Mouse (Mus musculus) cerebellum, adult 9-11 months (tissue): Measurements from ENCODE around the gene Pappa2.
A peak's percentile ranks its signal among the peaks of the same experiment; 100 is the strongest.

Source experiments
- DNase-seq: peaks from one replicate; pipeline ENCODE4 v3.0.0; 2022

Gene Pappa2

DNA sequence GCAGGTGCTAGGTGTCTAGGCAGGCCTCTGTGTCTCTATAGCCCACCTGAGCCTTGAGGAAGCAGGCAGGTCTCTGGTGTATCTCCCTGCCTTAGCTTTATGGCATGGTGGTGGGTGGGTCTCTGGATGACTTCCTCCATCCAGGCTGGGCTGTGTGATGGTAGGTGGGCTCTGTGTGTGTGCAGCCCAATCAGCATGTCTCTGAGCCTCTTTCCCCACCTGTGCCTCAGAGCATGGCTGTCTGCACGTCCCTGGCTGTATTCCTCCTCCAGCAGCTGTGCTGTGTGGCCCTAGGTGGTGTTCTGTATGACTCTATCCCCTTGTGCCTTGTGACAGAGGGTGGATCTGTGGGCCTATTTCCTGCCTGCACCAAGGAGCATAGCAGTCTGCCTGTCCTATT lies at the start of gene Pappa2:
TSS of gene Pappa2 (minus strand) at position 101 of the 400 bp plus-strand sequence.
- DNase-seq: no peak

- no peak for DNase-seq
Measured at GRCm38 (mm10) chr1:159029106-159029505, 48.8 kb upstream of the Pappa2 start.

DNA sequence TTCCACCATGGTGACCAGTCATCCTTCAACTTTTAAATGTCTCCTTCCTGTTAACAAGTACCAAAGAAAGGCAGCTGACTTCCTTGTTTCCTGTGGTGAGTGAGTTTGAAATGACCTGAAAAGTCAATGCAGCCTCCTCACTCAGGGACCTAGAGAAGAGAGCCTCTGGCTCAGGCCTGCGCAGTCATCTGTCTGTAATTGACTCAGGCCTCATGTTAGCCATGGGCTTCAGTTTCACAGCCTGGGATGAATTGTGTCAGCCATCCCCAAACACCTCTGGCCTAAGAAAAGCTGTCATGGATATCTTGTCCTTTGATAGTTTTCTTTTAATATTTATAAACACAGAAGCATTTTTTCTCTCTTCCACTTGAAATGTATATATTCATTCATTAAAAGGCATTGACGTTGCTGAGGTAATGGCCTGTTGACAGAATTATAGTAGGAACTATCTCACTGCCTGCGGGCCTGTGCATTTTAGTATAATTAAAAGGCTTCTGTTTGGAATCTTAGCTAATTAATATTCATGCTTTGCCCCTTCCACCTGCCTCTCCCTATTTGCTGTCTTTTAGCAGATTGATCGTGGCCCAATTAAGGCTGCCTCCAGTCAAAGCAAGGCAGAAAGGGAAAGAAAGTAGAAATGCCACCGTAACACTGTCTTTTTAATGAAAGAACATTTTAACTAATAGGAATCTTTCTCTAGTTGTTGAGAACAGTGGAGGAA lies 34.8 kb upstream of the Pappa2 start:
- no peak for DNase-seq

GRCm38 (mm10) chr1:158987042-158987441 lies 6.8 kb upstream of the Pappa2 start:
- no peak for DNase-seq

DNA sequence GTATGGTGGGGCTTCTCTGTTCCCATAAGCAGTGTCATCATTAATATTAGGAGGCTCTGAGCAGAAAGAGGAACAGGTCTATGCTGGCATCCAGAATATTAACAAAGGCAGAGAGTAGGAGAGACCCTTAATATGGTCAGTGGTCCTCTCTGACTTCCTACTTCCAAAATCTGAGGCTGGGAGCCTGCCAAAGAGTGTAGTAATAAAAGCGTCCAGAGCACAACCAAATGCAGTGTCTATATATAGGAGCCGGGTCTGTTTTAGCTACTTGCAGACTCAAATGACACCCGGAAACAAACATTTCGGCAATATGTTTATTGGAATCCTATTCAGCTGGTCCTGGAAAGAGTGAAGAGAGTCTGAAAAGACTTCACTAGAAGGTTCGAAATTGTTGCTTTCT lies 17.9 kb downstream of the Pappa2 start:
- no peak for DNase-seq

GRCm38 (mm10) chr1:158960984-158961383 lies 19.3 kb downstream of the Pappa2 start:
- DNase-seq: no peak

DNA sequence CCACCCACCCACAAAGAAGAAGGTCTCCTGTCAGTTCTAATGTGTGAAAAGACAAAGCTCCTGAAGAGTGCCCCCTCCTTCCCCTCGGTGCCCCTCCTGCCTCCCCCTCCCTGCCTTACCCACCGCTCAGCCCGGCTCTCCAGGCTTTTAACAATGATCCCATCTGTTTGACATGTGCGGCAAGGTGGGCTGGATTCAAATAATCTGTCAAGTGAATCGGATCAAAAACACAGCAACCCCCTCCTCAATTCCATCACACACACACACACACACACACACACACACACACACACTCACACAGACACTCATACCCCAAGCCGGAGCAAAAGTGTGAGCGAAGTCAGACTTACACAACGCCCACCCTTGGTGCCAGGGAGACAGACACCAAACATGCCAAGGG lies 19.7 kb downstream of the Pappa2 start:
- DNase-seq: no peak

GRCm38 (mm10) chr1:158956361-158956760 lies 23.9 kb downstream of the Pappa2 start:
- no peak for DNase-seq

- no peak for DNase-seq
Measured at GRCm38 (mm10) chr1:158954785-158955184, 25.5 kb downstream of the Pappa2 start.

- DNase-seq: peak; percentile 30
Measured at GRCm38 (mm10) chr1:158953479-158954207, 26.6 kb downstream of the Pappa2 start.

DNA sequence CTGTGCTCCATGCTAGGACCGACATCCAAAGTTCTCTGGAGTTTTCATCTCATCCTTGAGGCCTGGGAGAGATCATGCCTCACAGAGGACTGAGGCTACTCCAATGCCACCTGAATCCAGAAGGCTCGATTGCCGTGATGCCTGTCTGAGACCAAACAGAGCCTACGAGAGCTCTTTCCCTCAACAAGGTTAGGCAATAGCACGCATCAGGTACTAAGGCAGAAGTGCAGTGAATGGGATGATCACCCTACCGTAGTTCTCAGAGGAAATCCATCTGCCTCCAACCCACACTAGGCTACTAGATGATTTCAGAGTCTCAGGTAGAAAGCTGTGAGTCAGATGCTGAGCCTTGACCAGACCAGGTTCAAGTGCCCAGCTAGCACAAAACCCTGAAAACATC lies 31.2 kb downstream of the Pappa2 start:
- no peak for DNase-seq

DNA sequence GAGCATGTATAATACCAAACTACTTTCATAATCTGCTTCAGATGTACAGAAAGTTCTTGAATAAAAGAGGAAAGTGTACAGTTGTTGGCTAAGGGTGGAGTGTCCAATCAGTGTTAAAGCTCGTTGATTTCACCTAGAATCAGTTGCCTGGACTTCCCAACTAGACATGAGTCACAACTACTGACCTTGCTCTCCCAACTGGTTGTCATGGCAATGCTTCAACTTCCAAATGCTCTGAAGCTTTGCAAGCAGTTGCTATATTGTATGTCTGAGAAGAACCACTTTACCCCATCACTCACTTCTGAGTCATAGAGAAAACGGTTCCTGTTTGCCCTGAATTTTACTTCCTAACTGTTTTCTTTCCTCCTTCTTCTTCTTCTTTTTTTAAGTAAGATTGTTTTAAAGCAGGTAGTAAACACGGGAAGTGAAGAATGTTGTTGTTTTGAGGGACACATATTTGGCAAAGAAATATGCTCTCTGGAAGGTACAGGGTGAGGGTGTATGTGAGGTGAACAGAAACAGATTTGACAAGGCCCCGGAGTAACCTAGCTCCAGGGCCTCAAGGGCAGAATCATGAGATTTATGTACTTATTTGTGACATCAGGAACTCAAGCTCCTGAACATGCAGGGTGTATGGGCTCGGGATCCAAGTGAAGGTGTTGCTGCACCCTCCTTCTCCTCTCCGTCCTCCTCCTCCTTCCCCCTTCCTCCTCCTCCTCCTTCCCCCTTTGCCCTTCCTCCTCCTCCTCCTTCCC lies 32.1 kb downstream of the Pappa2 start:
- no peak for DNase-seq

DNA sequence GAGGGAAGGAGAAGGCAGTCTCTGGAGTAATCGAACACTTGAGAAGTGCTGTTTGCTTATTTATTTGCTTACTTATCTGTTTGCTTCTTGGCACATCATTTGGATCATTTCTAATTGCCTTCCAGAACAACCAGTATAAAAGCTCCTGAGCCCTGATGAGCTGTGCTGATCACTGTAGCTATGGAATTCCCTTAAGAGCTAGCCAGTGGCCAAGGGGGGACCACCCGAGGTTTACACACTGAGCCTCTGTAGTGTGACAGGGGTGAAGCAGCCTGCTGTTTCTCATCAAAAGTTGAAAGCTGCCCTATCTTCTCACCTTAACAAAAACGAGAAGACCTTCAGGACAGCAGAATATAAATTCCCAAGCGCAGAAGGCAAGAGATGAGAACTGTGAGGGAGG lies 35.4 kb downstream of the Pappa2 start:
- DNase-seq: no peak

GRCm38 (mm10) chr1:158942864-158943263 lies 37.4 kb downstream of the Pappa2 start:
- DNase-seq: no peak

- no peak for DNase-seq
Measured at GRCm38 (mm10) chr1:158940966-158941365, 39.3 kb downstream of the Pappa2 start.

GRCm38 (mm10) chr1:158934447-158934846 lies 45.8 kb downstream of the Pappa2 start:
- DNase-seq: no peak

GRCm38 (mm10) chr1:158931202-158931827 lies 49.0 kb downstream of the Pappa2 start:
- DNase-seq: no peak

- DNase-seq: no peak
Measured at GRCm38 (mm10) chr1:158929369-158929768, 50.9 kb downstream of the Pappa2 start.

- no peak for DNase-seq
Measured at GRCm38 (mm10) chr1:158920451-158920850, 59.8 kb downstream of the Pappa2 start.

DNA sequence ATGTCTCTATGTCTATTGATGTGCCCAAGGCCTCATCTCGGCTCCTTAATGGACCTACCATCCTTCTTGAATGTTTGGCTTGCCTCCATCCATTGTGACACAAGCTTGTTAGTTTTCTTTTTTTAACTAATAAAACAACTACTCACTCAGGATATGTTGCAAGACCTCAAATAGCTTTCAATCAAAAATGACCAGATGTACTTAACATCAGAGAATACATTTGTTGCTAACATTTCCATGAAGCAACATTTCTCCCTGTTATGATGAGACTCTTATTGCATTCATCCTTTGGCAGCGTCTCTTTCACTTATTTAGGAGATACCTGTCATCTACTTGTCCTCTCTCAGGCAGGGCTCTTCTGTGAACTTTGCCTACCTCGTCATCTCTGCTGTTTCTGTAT lies 61.4 kb downstream of the Pappa2 start:
- no peak for DNase-seq

GRCm38 (mm10) chr1:158917067-158917466 lies 63.2 kb downstream of the Pappa2 start:
- peak; percentile 9 for DNase-seq

- no peak for DNase-seq
Measured at GRCm38 (mm10) chr1:158915592-158915991, 64.7 kb downstream of the Pappa2 start.

DNA sequence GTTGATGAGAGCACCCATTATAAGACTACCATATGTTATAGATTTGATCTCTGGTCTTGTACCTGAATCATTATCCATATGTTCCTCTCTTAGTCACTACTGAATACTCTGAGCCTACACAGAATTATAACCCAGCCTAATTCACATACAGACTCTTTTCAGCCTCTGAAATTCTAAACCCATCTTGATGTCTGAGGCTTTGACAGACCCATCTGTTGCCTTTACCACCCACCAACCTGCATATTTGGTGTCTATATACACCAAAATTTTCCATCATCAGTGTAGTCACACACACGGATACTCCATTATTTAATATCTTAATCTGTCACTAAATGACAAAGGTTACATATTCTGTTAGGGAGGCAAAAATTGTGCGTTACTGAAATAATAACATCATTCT lies 69.6 kb downstream of the Pappa2 start:
- no peak for DNase-seq
